ENCODE assay signal across 8 mouse cellular contexts in the genomic region with DNA sequence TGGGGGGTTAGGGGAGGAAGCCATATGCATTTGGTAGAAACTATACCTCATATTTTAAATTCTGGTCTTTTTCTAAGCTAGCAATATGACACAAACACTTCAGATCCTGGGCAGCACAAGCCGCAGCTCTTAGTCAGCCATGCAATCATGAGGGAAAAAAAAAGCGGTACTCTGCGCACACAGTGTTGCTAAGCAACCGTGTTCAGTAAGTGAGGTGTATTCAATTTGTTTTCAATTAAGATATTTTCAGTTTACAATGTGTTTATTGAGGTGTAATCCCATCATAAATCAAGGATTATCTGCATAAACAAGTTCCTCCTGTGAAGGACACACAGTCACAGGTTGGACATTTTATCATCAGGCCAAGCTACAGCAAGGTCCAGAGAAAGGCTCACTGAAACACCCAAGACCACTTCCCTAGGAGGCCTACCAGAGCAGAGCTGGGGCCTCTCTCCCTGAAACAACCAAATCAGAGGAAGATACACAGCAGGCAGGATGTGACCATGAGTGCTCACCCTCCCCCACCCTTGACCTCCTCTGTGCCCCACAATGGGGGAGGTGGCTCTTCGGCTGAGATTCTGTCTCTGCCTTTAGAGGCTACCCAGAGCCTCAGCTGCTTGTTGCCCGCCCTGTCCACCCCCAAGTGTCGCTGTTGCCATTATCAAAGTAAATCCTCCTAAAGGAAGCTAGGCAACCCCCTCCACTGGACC. TPM values are rescaled to one million over a fixed set of nuclear protein-coding genes. Genes with fewer than 3 reads are reported as not detected.
DNase-seq lines count a peak whose midpoint lies in the region; ATAC-seq and TF ChIP-seq lines count a peak whose summit lies in the region.

No protein-coding gene starts in this region.

- no peak overlapping the region for H3K9ac ChIP-seq in liver, embryonic 11.5 days (ENCODE audit: low read depth, low read length)
- no peak overlapping the region for H3K9ac ChIP-seq in stomach, postnatal 0 days (ENCODE audit: low read length)

- peaks cover 2% of the 10 kb centered on the region; the same call in 1 of the 2 replicates for H3K4me1 ChIP-seq in cortical plate, adult 2 months (ENCODE audit: control insufficient read depth, insufficient read depth, low read length)
- H3K4me1 ChIP-seq in liver, embryonic 11.5 days (replicated peaks; ENCODE audit: control insufficient read depth, insufficient read depth, low read length), result peaks cover 5% of the 10 kb centered on the region; the same call in 1 of the 2 replicates
- H3K4me1 ChIP-seq in stomach, postnatal 0 days (replicated peaks; ENCODE audit: control insufficient read depth, insufficient read depth), result no peaks in the 10 kb centered on the region

- 0 out of 2 replicates have a peak, but pooled peaks have one; percentile 5 for TF ChIP-seq CTCF in cortical plate, adult 2 months (IDR thresholded peaks at IDR 0.05; ENCODE audit: extremely low read depth, insufficient read depth, low read length)
- TF ChIP-seq CTCF in stomach, postnatal 0 days (IDR thresholded peaks at IDR 0.05; ENCODE audit: low read depth), result peak; percentile 40

- no peak overlapping the region for H3K27ac ChIP-seq in cortical plate, adult 2 months (ENCODE audit: insufficient read depth, low read length)
- H3K27ac ChIP-seq in liver, embryonic 11.5 days (ENCODE audit: low read depth, low read length), result peak overlapping the region; percentile 25
- H3K27ac ChIP-seq in stomach, postnatal 0 days (replicated peaks), result no peak overlapping the region

- no peaks in the 10 kb centered on the region for H3K36me3 ChIP-seq in liver, embryonic 11.5 days (ENCODE audit: control insufficient read depth, insufficient read depth, low read length)
- no peaks in the 10 kb centered on the region for H3K36me3 ChIP-seq in stomach, postnatal 0 days (ENCODE audit: control insufficient read depth, insufficient read depth, low read length)

- H3K9me3 ChIP-seq in liver, embryonic 11.5 days (ENCODE audit: control insufficient read depth, low read length), result no peaks in the 10 kb centered on the region
- no peaks in the 10 kb centered on the region for H3K9me3 ChIP-seq in stomach, postnatal 0 days (ENCODE audit: control insufficient read depth, low read length)

- no peak overlapping the region for H3K4me3 ChIP-seq in cortical plate, adult 2 months (ENCODE audit: insufficient read depth, low read length)
- no peak overlapping the region for H3K4me3 ChIP-seq in liver, embryonic 11.5 days (ENCODE audit: low read depth, low read length)
- no peak overlapping the region for H3K4me3 ChIP-seq in stomach, postnatal 0 days (ENCODE audit: low read depth, low read length)

- DNase-seq in layer of hippocampus, adult 11-12 months (ENCODE audit: low spot score), result peak; percentile 32
- no peak for DNase-seq in layer of hippocampus, adult 9-10 months (ENCODE audit: low spot score)
- DNase-seq in heart, postnatal 4 days, result peak; percentile 8
- DNase-seq in liver, embryonic 11.5 days (ENCODE audit: low spot score), result no peak
- no peak for DNase-seq in stomach, postnatal 0 days (ENCODE audit: low spot score)
- DNase-seq in adipocyte (ENCODE audit: low spot score), result no peak
- DNase-seq in ovary, postnatal 14 days (ENCODE audit: low spot score), result no peak

- 26% methylated on average over 7 of the region's 7 CpGs for WGBS in liver, embryonic 11.5 days
- 13% methylated on average over 7 of the region's 7 CpGs for WGBS in stomach, postnatal 0 days

- H3K27me3 ChIP-seq in liver, embryonic 11.5 days (replicated peaks; ENCODE audit: control insufficient read depth, insufficient read depth, low read length), result no peaks in the 10 kb centered on the region
- no peaks in the 10 kb centered on the region for H3K27me3 ChIP-seq in stomach, postnatal 0 days (ENCODE audit: control insufficient read depth, insufficient read depth, low read length)

- no peak overlapping the region for H3K4me2 ChIP-seq in liver, embryonic 11.5 days
- no peak overlapping the region for H3K4me2 ChIP-seq in stomach, postnatal 0 days (replicated peaks; ENCODE audit: low read depth)

- ATAC-seq in liver, embryonic 11.5 days (replicated peaks; ENCODE audit: low FRiP score), result peak; percentile 51; the same call in 1 of the 2 replicates
- peak; percentile 29; the same call in 1 of the 2 replicates for ATAC-seq in stomach, postnatal 0 days (ENCODE audit: low FRiP score, low TSS enrichment)

- TF ChIP-seq EP300 in stomach, postnatal 0 days (optimal IDR thresholded peaks at IDR 0.05), result no peak

- TF ChIP-seq POLR2A in cortical plate, adult 2 months (IDR thresholded peaks at IDR 0.05; ENCODE audit: extremely low read depth, insufficient read depth, low read length), result no peak

RNA-seq across cellular contexts. Expression of gene Gpr1, which starts 10.2 kb away (rescaled TPM):
- 1.2 and 1.5 TPM in 2 replicates for polyA plus RNA-seq in cortical plate, adult 2 months (2012; rRNA removed)
- not detected for total RNA-seq in heart, postnatal 4 days (2021)
- polyA plus RNA-seq in liver, embryonic 11.5 days (2014; fragmentation: Nextera tagmentation; extraction: Ambion mirVana), result 0.09 and 0.14 TPM in 2 replicates
- polyA plus RNA-seq in stomach, postnatal 0 days (2015; fragmentation: Nextera tagmentation; extraction: Ambion mirVana), result 0.05 and 0.11 TPM in 2 replicates

RNA-seq across cellular contexts. Expression of gene Ndufs1, which starts 27.5 kb away (rescaled TPM):
- polyA plus RNA-seq in cortical plate, adult 2 months (2012; rRNA removed), result 127 and 128 TPM in 2 replicates
- total RNA-seq in heart, postnatal 4 days (2021), result 100 to 1,000 TPM; 533 to 564 TPM
- polyA plus RNA-seq in liver, embryonic 11.5 days (2014; fragmentation: Nextera tagmentation; extraction: Ambion mirVana), result 184 and 197 TPM in 2 replicates
- 86.5 and 90.7 TPM in 2 replicates for polyA plus RNA-seq in stomach, postnatal 0 days (2015; fragmentation: Nextera tagmentation; extraction: Ambion mirVana)

RNA-seq across cellular contexts. Expression of gene Eef1b2, which starts 27.5 kb away (rescaled TPM):
- 341 and 357 TPM in 2 replicates for polyA plus RNA-seq in cortical plate, adult 2 months (2012; rRNA removed)
- 100 to 1,000 TPM; 497 to 542 TPM for total RNA-seq in heart, postnatal 4 days (2021)
- 694 and 775 TPM in 2 replicates for polyA plus RNA-seq in liver, embryonic 11.5 days (2014; fragmentation: Nextera tagmentation; extraction: Ambion mirVana)
- 427 and 438 TPM in 2 replicates for polyA plus RNA-seq in stomach, postnatal 0 days (2015; fragmentation: Nextera tagmentation; extraction: Ambion mirVana)

Comparison
In these comparisons a context has a peak if more than half of its experiments do, and no peak if none do; other contexts are left out.
1. DNase-seq: peak in layer of hippocampus, adult 11-12 months (single experiment) and heart, postnatal 4 days (single experiment); none in layer of hippocampus, adult 9-10 months (single experiment), liver, embryonic 11.5 days (single experiment), stomach, postnatal 0 days (single experiment), adipocyte (single experiment) and ovary, postnatal 14 days (single experiment).